Mouse (Mus musculus) cerebellum, adult 9-11 months (tissue): ENCODE results near the gene Zfp523.
"Not testable (repeated sequence)": the region's sequence is repeated elsewhere in the genome, so short reads cannot be mapped to it uniquely, and the experiment has no call there.

Experiments used
- DNase-seq: peaks from one replicate; pipeline ENCODE4 v3.0.0; 2022

The Zfp523 gene

GRCm38 (mm10) chr17:28212391-28212790 is 35.5 kb downstream of the Zfp523 start:
- DNase-seq: no peak

GRCm38 (mm10) chr17:28213236-28213635 is 36.3 kb downstream of the Zfp523 start:
- no peak for DNase-seq

GRCm38 (mm10) chr17:28216791-28217190 is 39.9 kb downstream of the Zfp523 start:
- DNase-seq: no peak

- no peak for DNase-seq
These were observed 41.1 kb downstream of the Zfp523 start for GRCm38 (mm10) chr17:28217721-28218649.

GRCm38 (mm10) chr17:28222463-28222862 is 45.5 kb downstream of the Zfp523 start:
- not testable (repeated sequence) for DNase-seq

- peak; percentile 97 for DNase-seq
These were observed 46.8 kb downstream of the Zfp523 start for GRCm38 (mm10) chr17:28223561-28224391.

GRCm38 (mm10) chr17:28224615-28225014 is 47.7 kb downstream of the Zfp523 start:
- no peak for DNase-seq

- DNase-seq: peak; percentile 88
These were observed 49.1 kb downstream of the Zfp523 start for GRCm38 (mm10) chr17:28226014-28226413.

- no peak for DNase-seq
These were observed 53.6 kb downstream of the Zfp523 start for GRCm38 (mm10) chr17:28230486-28230885.

- peak; percentile 33 for DNase-seq
These were observed 54.3 kb downstream of the Zfp523 start for GRCm38 (mm10) chr17:28231026-28231736.

- peak; percentile 95 for DNase-seq
These were observed 55.6 kb downstream of the Zfp523 start, which contains the start of gene Ppard for GRCm38 (mm10) chr17:28232475-28233060. Gene Ppard (plus strand): TSS chr17:28232700.

- DNase-seq: peak; percentile 41
These were observed 56.3 kb downstream of the Zfp523 start for GRCm38 (mm10) chr17:28233091-28233731.

- DNase-seq: peak; percentile 64
These were observed 57.7 kb downstream of the Zfp523 start for GRCm38 (mm10) chr17:28234641-28235040.

GRCm38 (mm10) chr17:28235982-28236635 is 59.2 kb downstream of the Zfp523 start:
- DNase-seq: no peak

GRCm38 (mm10) chr17:28236636-28237015 is 59.7 kb downstream of the Zfp523 start:
- no peak for DNase-seq

GRCm38 (mm10) chr17:28237362-28237761 is 60.4 kb downstream of the Zfp523 start:
- DNase-seq: no peak

GRCm38 (mm10) chr17:28237874-28238273 is 60.9 kb downstream of the Zfp523 start:
- no peak for DNase-seq

- DNase-seq: no peak
These were observed 63.9 kb downstream of the Zfp523 start for GRCm38 (mm10) chr17:28240846-28241245.

- no peak for DNase-seq
These were observed 65.4 kb downstream of the Zfp523 start for GRCm38 (mm10) chr17:28242296-28242695.

GRCm38 (mm10) chr17:28244214-28244613 is 67.3 kb downstream of the Zfp523 start:
- DNase-seq: no peak

- DNase-seq: no peak
These were observed 67.8 kb downstream of the Zfp523 start for GRCm38 (mm10) chr17:28244714-28245113.
